Mouse (Mus musculus) myocyte (in vitro differentiated cells): Measurements from ENCODE around the gene Fndc3b.

Experiments
- CEBPB ChIP-seq: IDR thresholded peaks from 2 replicates; pipeline ENCODE4 v1.6.1; 2011; ENCODE audit warnings: mild to moderate bottlenecking, moderate library complexity; ENCODE audit not compliant: poor library complexity, insufficient read depth, severe bottlenecking
- MAX ChIP-seq: IDR thresholded peaks from one replicate; pipeline ENCODE4 v1.6.1; 2011; ENCODE audit warnings: low read depth, mild to moderate bottlenecking, control low read depth
- MYOD1 ChIP-seq, 3 experiments: IDR thresholded peaks; one replicate each; pipeline ENCODE4 v1.6.1; 2011; ENCODE audit warnings: control low read depth in 2 of 3, low read depth in 2 of 3, mild to moderate bottlenecking in 2 of 3, moderate library complexity in 1 of 3; ENCODE audit not compliant: insufficient read length in 2 of 3, control insufficient read depth in 1 of 3
- MYOG ChIP-seq, 3 experiments: IDR thresholded peaks; one replicate each; pipeline ENCODE4 v1.6.1; 2011; ENCODE audit warnings: control low read depth in 2 of 3, low read depth in 2 of 3, mild to moderate bottlenecking in 2 of 3; ENCODE audit not compliant: insufficient read length in 2 of 3, control insufficient read depth in 1 of 3, insufficient read depth in 1 of 3
- POLR2A ChIP-seq: IDR thresholded peaks from one replicate; pipeline ENCODE4 v1.6.1; 2011; ENCODE audit warnings: low read depth, mild to moderate bottlenecking, control low read depth, moderate library complexity; ENCODE audit not compliant: insufficient read length
- POLR2AphosphoS2 ChIP-seq: IDR thresholded peaks from one replicate; pipeline ENCODE4 v1.6.1; 2011; ENCODE audit warnings: low read depth, control low read depth; ENCODE audit not compliant: insufficient read length
- REST ChIP-seq: IDR thresholded peaks from one replicate; pipeline ENCODE4 v1.6.1; 2011; ENCODE audit warnings: mild to moderate bottlenecking, control low read depth, moderate library complexity; ENCODE audit not compliant: insufficient read depth, insufficient read length
- TCF12 ChIP-seq: IDR thresholded peaks from one replicate; pipeline ENCODE4 v1.6.1; 2011; ENCODE audit warnings: mild to moderate bottlenecking, control low read depth; ENCODE audit not compliant: poor library complexity, insufficient read depth, severe bottlenecking
- TCF3 ChIP-seq: IDR thresholded peaks from one replicate; pipeline ENCODE4 v1.6.1; 2011; ENCODE audit warnings: low read depth, control low read depth; ENCODE audit not compliant: insufficient read length
- USF1 ChIP-seq: IDR thresholded peaks from one replicate; pipeline ENCODE4 v1.6.1; 2011; ENCODE audit warnings: low read depth, mild to moderate bottlenecking, control low read depth, moderate library complexity

DNA sequence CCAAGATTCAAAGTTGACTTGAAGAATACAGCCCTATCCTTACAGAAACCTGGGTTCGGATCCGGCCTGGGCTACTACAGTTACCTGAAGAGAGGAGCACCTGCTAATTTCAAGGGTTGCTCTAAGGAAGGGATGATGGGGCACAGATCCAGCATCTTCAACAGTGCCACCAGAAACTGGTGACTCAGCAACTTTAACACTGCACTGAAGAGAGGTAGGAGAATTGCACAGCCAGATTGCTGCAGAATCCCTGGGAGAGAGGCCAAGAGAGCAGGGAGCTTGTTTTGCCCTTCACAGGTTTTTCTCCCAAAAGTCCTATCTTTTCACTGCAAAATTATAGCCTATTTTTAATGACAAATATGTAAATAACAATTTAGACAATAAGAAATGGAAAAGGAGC lies 149.2 kb downstream of the Fndc3b start:
- no peak for TF ChIP-seq MYOG (IDR thresholded peaks at IDR 0.05; ENCODE audit: control insufficient read depth in 1 of 3, insufficient read depth in 1 of 3, insufficient read length in 2 of 3, low read depth in 2 of 3)
- TF ChIP-seq POLR2A: no peak
- TF ChIP-seq MAX: no peak
- TF ChIP-seq POLR2AphosphoS2: no peak
- no peak for TF ChIP-seq USF1
- no peak for TF ChIP-seq MYOD1 (IDR thresholded peaks at IDR 0.05; ENCODE audit: control insufficient read depth in 1 of 3, insufficient read length in 2 of 3, low read depth in 2 of 3)
- TF ChIP-seq TCF3: no peak
- TF ChIP-seq TCF12: no peak
- TF ChIP-seq CEBPB: no peak
- no peak for TF ChIP-seq REST
